Mouse (Mus musculus): Measurements from ENCODE around the gene Lgals4.

Lgals4 gene

GRCm38 (mm10) chr7:28822556-28822955, 11.1 kb upstream of the Lgals4 start:
- DNase-seq (ENCODE audit: low read depth, low spot score), result no peak

- DNase-seq (ENCODE audit: low read depth, low spot score), result no peak
Observed at GRCm38 (mm10) chr7:28822993-28823903, 10.4 kb upstream of the Lgals4 start.

- DNase-seq (ENCODE audit: low read depth, low spot score), result no peak
Observed at GRCm38 (mm10) chr7:28823932-28824331, 9.7 kb upstream of the Lgals4 start.

GRCm38 (mm10) chr7:28824941-28825685, 8.5 kb upstream of the Lgals4 start, which contains the start of gene Ech1:
Ech1 (plus strand) TSS chr7:28825217.
- peak; percentile 75 for DNase-seq (ENCODE audit: low read depth, low spot score)

GRCm38 (mm10) chr7:28825686-28826401, 7.8 kb upstream of the Lgals4 start:
- no peak for DNase-seq (ENCODE audit: low read depth, low spot score)

GRCm38 (mm10) chr7:28826402-28826772, 7.3 kb upstream of the Lgals4 start:
- DNase-seq (ENCODE audit: low read depth, low spot score), result no peak

GRCm38 (mm10) chr7:28827338-28827737, 6.3 kb upstream of the Lgals4 start:
- DNase-seq (ENCODE audit: low read depth, low spot score), result no peak

- no peak for DNase-seq (ENCODE audit: low read depth, low spot score)
Observed at GRCm38 (mm10) chr7:28829821-28830220, 3.8 kb upstream of the Lgals4 start.

GRCm38 (mm10) chr7:28830981-28831380, 2.7 kb upstream of the Lgals4 start:
- DNase-seq (ENCODE audit: low read depth, low spot score), result no peak

GRCm38 (mm10) chr7:28831411-28832125, 2.1 kb upstream of the Lgals4 start:
- no peak for DNase-seq (ENCODE audit: low read depth, low spot score)

- DNase-seq (ENCODE audit: low read depth, low spot score), result no peak
Observed at GRCm38 (mm10) chr7:28832137-28832536, 1.5 kb upstream of the Lgals4 start.

- no peak for DNase-seq (ENCODE audit: low read depth, low spot score)
Observed at GRCm38 (mm10) chr7:28836936-28837335, 3.3 kb downstream of the Lgals4 start.

GRCm38 (mm10) chr7:28838331-28838730, 4.7 kb downstream of the Lgals4 start:
- DNase-seq (ENCODE audit: low read depth, low spot score), result no peak

- DNase-seq (ENCODE audit: low read depth, low spot score), result no peak
Observed at GRCm38 (mm10) chr7:28847273-28847672, 13.6 kb downstream of the Lgals4 start.

GRCm38 (mm10) chr7:28849700-28850236, 16.1 kb downstream of the Lgals4 start:
- no peak for DNase-seq (ENCODE audit: low read depth, low spot score)

- DNase-seq (ENCODE audit: low read depth, low spot score), result no peak
Observed at GRCm38 (mm10) chr7:28850642-28851041, 17.0 kb downstream of the Lgals4 start.

GRCm38 (mm10) chr7:28859953-28860352, 26.3 kb downstream of the Lgals4 start:
- DNase-seq (ENCODE audit: low read depth, low spot score), result no peak

GRCm38 (mm10) chr7:28860898-28861297, 27.2 kb downstream of the Lgals4 start:
- DNase-seq (ENCODE audit: low read depth, low spot score), result no peak

GRCm38 (mm10) chr7:28862817-28863499, 29.3 kb downstream of the Lgals4 start:
- no peak for DNase-seq (ENCODE audit: low read depth, low spot score)

GRCm38 (mm10) chr7:28863540-28863939, 29.9 kb downstream of the Lgals4 start, which contains the start of gene Lgals7:
Lgals7 (plus strand) TSS chr7:28863853.
- no peak for DNase-seq (ENCODE audit: low read depth, low spot score)
